Mouse (Mus musculus) liver, adult 2 months (tissue): ENCODE results near the gene Hmbs.

Experiments used
- CTCF ChIP-seq: fragments of 200-500 bp; IDR thresholded peaks from 2 replicates; pipeline ENCODE4 v1.5.1; 2011; ENCODE audit warnings: low read depth, low read length, control low read depth
- POLR2A ChIP-seq: fragments of 200-500 bp; IDR thresholded peaks from 2 replicates; pipeline ENCODE4 v1.6.1; 2011; ENCODE audit warnings: low read length, control low read depth; ENCODE audit not compliant: insufficient read depth; ENCODE audit errors: extremely low read depth

DNA sequence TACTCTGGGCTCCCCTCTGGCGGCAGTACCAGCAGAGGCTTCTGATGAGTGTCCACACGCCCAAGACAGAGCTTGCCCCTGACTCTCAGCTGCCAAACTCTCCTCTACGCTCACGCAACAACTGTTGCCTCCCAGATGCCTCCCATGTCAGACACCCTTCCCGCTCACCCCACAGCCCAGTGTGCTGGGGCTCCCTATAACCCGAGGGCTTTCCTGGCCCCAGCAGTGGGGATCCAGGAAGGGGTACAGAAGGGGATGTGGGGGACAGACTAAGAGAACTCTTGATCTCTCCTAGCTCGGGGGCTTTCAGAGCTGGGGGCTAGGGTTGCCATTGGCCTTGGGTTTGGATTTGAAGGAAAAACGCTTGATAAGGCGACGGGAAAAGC, 33.3 kb downstream of the Hmbs start:
- no peak for TF ChIP-seq CTCF
- TF ChIP-seq POLR2A = no peak
